Mouse (Mus musculus): ENCODE measurements at regions not wholly inside any gene's neighbourhood (a gene's known extent, or its start where the extent isn't known, plus 50 kb on each side); places are given as distances from the start of the nearest gene placed in this dataset.
"Not testable (repeated sequence)": the region's sequence is repeated elsewhere in the genome, so short reads cannot be mapped to it uniquely, and the experiment has no call there.

- Histone ChIP-seq H3K27ac (no peak overlapping the region), H3K4me2 (no peak overlapping the region), H3K4me1 (no peaks in the 10 kb centered on the region), H3K4me3 (replicated peaks) (no peak overlapping the region), H3K36me3 (no peaks in the 10 kb centered on the region), H3K9ac (no peak overlapping the region), H3K27me3 (no peaks in the 10 kb centered on the region), H3K9me3 (replicated peaks) (no peaks in the 10 kb centered on the region)
- no peak for ATAC-seq (replicated peaks; ENCODE audit: low FRiP score)
- 70% methylated on average over 2 of the region's 2 CpGs for WGBS
Observed at GRCm38 (mm10) chr2:171615462-171615861, 427.8 kb downstream of the Cbln4 start.

DNA sequence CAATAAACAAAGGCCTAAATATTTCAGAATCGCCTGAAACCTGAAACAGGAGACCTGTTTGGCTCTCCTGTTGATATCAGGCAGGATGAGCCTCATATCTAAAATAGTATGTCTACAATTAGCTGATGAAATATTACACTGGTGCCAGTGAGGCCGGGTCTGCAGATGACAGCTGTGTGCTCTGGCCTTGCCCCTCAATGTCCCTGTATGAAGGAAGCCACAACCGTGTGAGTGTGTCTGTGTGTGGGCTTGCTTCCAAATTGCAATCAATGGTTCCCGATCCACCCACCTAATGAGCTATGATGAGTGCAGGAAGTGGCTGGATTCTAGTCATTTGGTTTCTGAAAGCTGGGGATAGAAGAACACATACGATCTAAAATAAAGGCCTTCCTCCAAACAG, 438.2 kb downstream of the Cbln4 start:
- Histone ChIP-seq H3K4me3 (replicated peaks) (no peak overlapping the region), H3K9me3 (replicated peaks) (no peaks in the 10 kb centered on the region), H3K36me3 (no peaks in the 10 kb centered on the region), H3K27me3 (no peaks in the 10 kb centered on the region), H3K9ac (no peak overlapping the region), H3K27ac (no peak overlapping the region), H3K4me2 (no peak overlapping the region), H3K4me1 (no peaks in the 10 kb centered on the region)
- WGBS = 53% methylated on average over 5 of the region's 5 CpGs
- ATAC-seq (replicated peaks; ENCODE audit: low FRiP score) = no peak

- Histone ChIP-seq H3K9ac (no peak overlapping the region), H3K27me3 (no peaks in the 10 kb centered on the region), H3K27ac (no peak overlapping the region), H3K4me3 (replicated peaks) (no peak overlapping the region), H3K4me2 (no peak overlapping the region), H3K9me3 (replicated peaks) (no peaks in the 10 kb centered on the region), H3K36me3 (no peaks in the 10 kb centered on the region), H3K4me1 (no peaks in the 10 kb centered on the region)
- 79% methylated on average over 5 of the region's 5 CpGs for WGBS
- no peak for ATAC-seq (replicated peaks; ENCODE audit: low FRiP score)
Observed at GRCm38 (mm10) chr2:171595240-171595639, 448.0 kb downstream of the Cbln4 start.

DNA sequence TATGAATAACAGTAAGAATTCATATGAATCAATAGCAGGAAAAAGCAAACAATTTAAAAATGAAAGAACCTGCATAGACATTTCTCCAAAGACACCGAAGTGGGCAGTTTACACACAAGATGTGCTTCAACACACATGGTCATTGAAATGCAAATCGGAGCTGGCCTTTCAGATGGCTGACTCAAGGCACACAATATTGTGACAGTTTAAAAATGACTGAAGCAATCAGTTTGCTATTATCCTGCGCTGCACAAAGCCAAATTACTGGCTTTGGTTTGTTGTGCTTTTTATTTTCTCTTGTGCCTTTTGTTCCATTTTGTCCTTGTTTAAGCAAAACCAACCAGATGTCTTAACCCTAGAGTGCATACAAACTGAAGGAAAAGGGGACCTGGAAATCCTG, 449.4 kb downstream of the Cbln4 start:
- no peak overlapping the region for H3K4me3 ChIP-seq (replicated peaks)
- WGBS = 90% methylated on average over 3 of the region's 3 CpGs
- H3K4me1 ChIP-seq = no peaks in the 10 kb centered on the region
- no peaks in the 10 kb centered on the region for H3K9me3 ChIP-seq (replicated peaks)
- ATAC-seq (replicated peaks; ENCODE audit: low FRiP score) = no peak
- H3K27me3 ChIP-seq = no peaks in the 10 kb centered on the region
- H3K36me3 ChIP-seq = no peaks in the 10 kb centered on the region
- H3K4me2 ChIP-seq = no peak overlapping the region
- no peak overlapping the region for H3K9ac ChIP-seq
- no peak overlapping the region for H3K27ac ChIP-seq

DNA sequence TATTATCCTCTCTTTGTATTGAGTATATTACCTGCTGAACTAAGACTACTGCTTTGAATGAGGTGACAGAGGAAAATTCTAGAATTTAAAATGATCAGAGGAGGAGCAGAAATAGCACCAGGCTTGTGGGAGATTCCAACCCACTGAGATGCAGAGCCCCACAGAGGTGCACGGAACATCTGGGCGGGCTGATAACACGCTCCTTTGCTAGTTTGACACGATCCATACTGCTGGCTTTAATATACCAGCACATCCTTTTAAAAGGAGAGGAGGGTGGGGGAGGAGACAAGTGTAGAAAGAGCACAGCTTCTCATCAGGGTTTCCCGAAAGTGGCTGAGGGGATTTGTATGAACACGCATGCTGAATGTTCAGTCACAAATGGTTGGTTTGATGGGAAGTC, 451.0 kb downstream of the Cbln4 start:
- Histone ChIP-seq H3K4me3 (replicated peaks) (no peak overlapping the region), H3K9ac (no peak overlapping the region), H3K4me1 (no peaks in the 10 kb centered on the region), H3K27me3 (no peaks in the 10 kb centered on the region), H3K4me2 (no peak overlapping the region), H3K27ac (no peak overlapping the region), H3K9me3 (replicated peaks) (no peaks in the 10 kb centered on the region), H3K36me3 (no peaks in the 10 kb centered on the region)
- WGBS = 78% methylated on average over 6 of the region's 6 CpGs
- no peak for ATAC-seq (replicated peaks; ENCODE audit: low FRiP score)

DNA sequence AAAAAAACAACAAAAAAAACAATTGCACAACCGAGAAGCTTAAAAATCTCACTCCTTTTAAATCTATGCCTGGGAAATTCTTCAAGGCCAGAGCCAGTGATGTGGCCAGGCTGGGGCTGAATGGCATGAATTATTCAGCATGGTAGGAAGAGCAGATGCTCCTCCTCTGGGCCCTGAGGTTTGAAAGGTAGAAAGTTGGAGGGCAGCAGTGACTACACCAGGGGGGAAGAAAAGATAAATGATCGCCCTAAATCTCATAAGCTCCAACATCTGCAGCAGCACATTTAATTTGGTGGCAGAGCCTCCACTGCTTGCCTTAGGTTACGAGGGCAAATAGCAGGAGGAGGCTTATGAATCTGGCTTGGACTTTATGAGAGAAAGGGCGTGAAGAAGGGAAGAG, 455.1 kb downstream of the Cbln4 start:
- no peak overlapping the region for H3K4me2 ChIP-seq
- no peak overlapping the region for H3K9ac ChIP-seq
- no peak for ATAC-seq (replicated peaks; ENCODE audit: low FRiP score)
- H3K36me3 ChIP-seq = no peaks in the 10 kb centered on the region
- no peaks in the 10 kb centered on the region for H3K9me3 ChIP-seq (replicated peaks)
- H3K4me1 ChIP-seq = 0 out of 2 replicates have a peak, but pooled peaks cover 3% of the 10 kb centered on the region
- H3K27me3 ChIP-seq = no peaks in the 10 kb centered on the region
- H3K27ac ChIP-seq = no peak overlapping the region
- 59% methylated on average over 4 of the region's 4 CpGs for WGBS
- no peak overlapping the region for H3K4me3 ChIP-seq (replicated peaks)

DNA sequence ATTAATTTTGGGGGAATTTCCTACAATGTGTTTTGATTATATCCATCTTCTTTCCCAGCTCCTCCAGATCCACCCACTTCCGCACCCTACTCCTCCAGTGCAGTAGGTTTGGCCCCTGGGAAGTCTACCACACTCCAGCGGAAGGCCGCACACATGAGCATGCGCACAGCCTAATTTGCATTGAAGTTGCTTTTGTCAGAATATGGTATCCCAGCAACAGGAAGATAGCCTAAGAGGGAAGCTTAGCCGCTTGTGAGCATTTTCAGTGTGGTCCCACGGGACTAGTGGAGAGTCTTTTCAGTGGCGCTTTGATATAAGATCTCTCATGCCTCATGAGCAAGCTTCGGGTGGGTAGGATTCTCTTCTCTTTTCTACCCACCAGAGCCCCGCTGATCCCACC, 455.6 kb downstream of the Cbln4 start:
- no peak overlapping the region for H3K4me3 ChIP-seq (replicated peaks)
- H3K9me3 ChIP-seq (replicated peaks) = no peaks in the 10 kb centered on the region
- H3K36me3 ChIP-seq = no peaks in the 10 kb centered on the region
- H3K4me2 ChIP-seq = no peak overlapping the region
- H3K27me3 ChIP-seq = no peaks in the 10 kb centered on the region
- ATAC-seq (replicated peaks; ENCODE audit: low FRiP score) = no peak
- 0 out of 2 replicates have a peak, but pooled peaks cover 3% of the 10 kb centered on the region for H3K4me1 ChIP-seq
- WGBS = 78% methylated on average over 9 of the region's 9 CpGs
- no peak overlapping the region for H3K27ac ChIP-seq
- no peak overlapping the region for H3K9ac ChIP-seq

DNA sequence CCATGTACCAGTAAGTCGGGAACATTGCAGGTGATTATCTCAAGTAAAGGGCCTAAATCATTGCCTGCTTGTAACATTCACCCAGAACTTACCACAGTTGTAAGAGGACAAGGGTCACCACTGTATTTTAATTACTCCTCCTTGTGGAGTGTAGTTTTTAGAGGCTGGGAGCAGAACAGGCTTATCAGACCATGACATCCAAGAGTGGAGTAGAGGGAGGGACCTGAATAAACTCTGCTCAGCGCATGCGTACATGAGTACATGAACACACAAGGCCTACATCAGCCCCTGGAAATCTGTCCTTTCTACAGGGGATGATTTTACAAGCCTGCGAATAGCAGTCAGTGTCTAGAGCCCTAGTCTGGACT, 456.4 kb downstream of the Cbln4 start:
- Histone ChIP-seq H3K4me3 (replicated peaks) (no peak overlapping the region), H3K4me2 (no peak overlapping the region), H3K27ac (peak overlapping the region; percentile 51), H3K9ac (no peak overlapping the region), H3K36me3 (no peaks in the 10 kb centered on the region), H3K27me3 (no peaks in the 10 kb centered on the region), H3K4me1 (0 out of 2 replicates have a peak, but pooled peaks cover 3% of the 10 kb centered on the region), H3K9me3 (replicated peaks) (no peaks in the 10 kb centered on the region)
- ATAC-seq (replicated peaks; ENCODE audit: low FRiP score) = peak; percentile 90
- WGBS = 62% methylated on average over 4 of the region's 4 CpGs

- Histone ChIP-seq H3K9me3 (replicated peaks) (no peaks in the 10 kb centered on the region), H3K4me1 (0 out of 2 replicates have a peak, but pooled peaks cover 3% of the 10 kb centered on the region), H3K4me3 (replicated peaks) (no peak overlapping the region), H3K4me2 (no peak overlapping the region), H3K27me3 (no peaks in the 10 kb centered on the region), H3K27ac (peak overlapping the region; percentile 51), H3K9ac (no peak overlapping the region), H3K36me3 (no peaks in the 10 kb centered on the region)
- WGBS = 74% methylated on average over 6 of the region's 6 CpGs
- ATAC-seq (replicated peaks; ENCODE audit: low FRiP score) = peak; percentile 94
Observed at GRCm38 (mm10) chr2:171586217-171586852, 456.9 kb downstream of the Cbln4 start.

- WGBS = 78% methylated on average over 3 of the region's 3 CpGs
Observed at GRCm38 (mm10) chr2:171574360-171574759, 468.9 kb downstream of the Cbln4 start.

GRCm38 (mm10) chr2:171562656-171563055, 480.6 kb downstream of the Cbln4 start:
- no peak overlapping the region for H3K27ac ChIP-seq

More at GRCm38 (mm10) chr2:171574360-171574759, 468.9 kb downstream of the Cbln4 start:
- Histone ChIP-seq H3K27ac (no peak overlapping the region), H3K4me3 (replicated peaks) (no peak overlapping the region), H3K9ac (no peak overlapping the region), H3K36me3 (no peaks in the 10 kb centered on the region), H3K27me3 (no peaks in the 10 kb centered on the region), H3K4me1 (no peaks in the 10 kb centered on the region), H3K9me3 (replicated peaks) (no peaks in the 10 kb centered on the region), H3K4me2 (no peak overlapping the region)
- no peak for ATAC-seq (replicated peaks; ENCODE audit: low FRiP score)

GRCm38 (mm10) chr2:171542768-171543167, 500.5 kb downstream of the Cbln4 start:
- H3K36me3 ChIP-seq; H3K9ac ChIP-seq; H3K4me2 ChIP-seq; ATAC-seq (replicated peaks; ENCODE audit: low FRiP score); H3K4me1 ChIP-seq; H3K4me3 ChIP-seq (replicated peaks); H3K9me3 ChIP-seq (replicated peaks); H3K27me3 ChIP-seq; H3K27ac ChIP-seq: not testable (repeated sequence)
- 88% methylated on average over 18 of the region's 18 CpGs for WGBS

More at GRCm38 (mm10) chr2:171562656-171563055, 480.6 kb downstream of the Cbln4 start:
- no peak for ATAC-seq (replicated peaks; ENCODE audit: low FRiP score)
- no peak overlapping the region for H3K4me2 ChIP-seq
- no peak overlapping the region for H3K9ac ChIP-seq
- no peaks in the 10 kb centered on the region for H3K4me1 ChIP-seq
- WGBS = 78% methylated on average over 5 of the region's 5 CpGs
- no peaks in the 10 kb centered on the region for H3K9me3 ChIP-seq (replicated peaks)
- H3K27me3 ChIP-seq = no peaks in the 10 kb centered on the region
- no peaks in the 10 kb centered on the region for H3K36me3 ChIP-seq
- no peak overlapping the region for H3K4me3 ChIP-seq (replicated peaks)

- WGBS = 71% methylated on average over 5 of the region's 5 CpGs
Observed at GRCm38 (mm10) chr2:171514876-171515275, 528.4 kb downstream of the Cbln4 start.

More at GRCm38 (mm10) chr2:171514876-171515275, 528.4 kb downstream of the Cbln4 start:
- ATAC-seq (replicated peaks; ENCODE audit: low FRiP score) = no peak
- Histone ChIP-seq H3K4me1 (no peaks in the 10 kb centered on the region), H3K9ac (no peak overlapping the region), H3K36me3 (no peaks in the 10 kb centered on the region), H3K4me2 (no peak overlapping the region), H3K9me3 (replicated peaks) (no peaks in the 10 kb centered on the region), H3K27me3 (no peaks in the 10 kb centered on the region), H3K4me3 (replicated peaks) (no peak overlapping the region), H3K27ac (no peak overlapping the region)

All from kidney, embryonic 15.5 days (tissue).